Mouse (Mus musculus) limb, embryonic 10.5 days (tissue): ENCODE data around the gene Chpt1. TPM values are rescaled to one million over a fixed set of nuclear protein-coding genes. Genes with fewer than 3 reads are reported as not detected.
A peak's percentile ranks its signal among the peaks of the same experiment; 100 is the strongest.
"Not testable (repeated sequence)": the region's sequence is repeated elsewhere in the genome, so short reads cannot be mapped to it uniquely, and the experiment has no call there.

Experiments
- DNase-seq: peaks from one replicate; pipeline ENCODE4 v3.0.0-alpha.2; 2017; ENCODE audit warnings: low spot score
- H3K27ac ChIP-seq: fragments of 300-500 bp; sonication (generic); 2 replicates; pipeline ENCODE4 v1.5.1; 2016; ENCODE audit warnings: mild to moderate bottlenecking
- H3K27me3 ChIP-seq: fragments of 300-500 bp; sonication (generic); 2 replicates; pipeline ENCODE4 v1.6.1; 2016; ENCODE audit warnings: low read depth, mild to moderate bottlenecking; ENCODE audit not compliant: poor library complexity, severe bottlenecking
- H3K36me3 ChIP-seq: fragments of 300-500 bp; sonication (generic); 2 replicates; pipeline ENCODE4 v1.6.1; 2016; ENCODE audit warnings: mild to moderate bottlenecking, moderate library complexity
- H3K4me1 ChIP-seq: fragments of 300-500 bp; sonication (generic); 2 replicates; pipeline ENCODE4 v1.6.1; 2016
- H3K4me3 ChIP-seq: fragments of 300-500 bp; sonication (generic); 2 replicates; pipeline ENCODE4 v1.5.1; 2016; ENCODE audit warnings: mild to moderate bottlenecking, moderate library complexity
- H3K9me3 ChIP-seq: fragments of 300-500 bp; sonication (generic); replicated peaks from 2 replicates; pipeline ENCODE4 v1.6.1; 2016; ENCODE audit warnings: mild to moderate bottlenecking
- WGBS: fragments of 180-500 bp; shearing (Covaris S2); methylation state at CpG from one replicate; pipeline ENCODE4 v1.1.7; 2016; 5-methylcytosine and 5-hydroxymethylcytosine counted together
- polyA plus RNA-seq: library from polyadenylated mRNA; unstranded; fragments of >200 nt; fragmentation: Nextera tagmentation; extraction: Ambion mirVana; gene quantifications from 2 replicates; pipeline ENCODE4 v1.2.1, GENCODE M21; 2016

The Chpt1 gene
- polyA plus RNA-seq, 1 experiment from 2014 or later, result 19.9 TPM

DNA sequence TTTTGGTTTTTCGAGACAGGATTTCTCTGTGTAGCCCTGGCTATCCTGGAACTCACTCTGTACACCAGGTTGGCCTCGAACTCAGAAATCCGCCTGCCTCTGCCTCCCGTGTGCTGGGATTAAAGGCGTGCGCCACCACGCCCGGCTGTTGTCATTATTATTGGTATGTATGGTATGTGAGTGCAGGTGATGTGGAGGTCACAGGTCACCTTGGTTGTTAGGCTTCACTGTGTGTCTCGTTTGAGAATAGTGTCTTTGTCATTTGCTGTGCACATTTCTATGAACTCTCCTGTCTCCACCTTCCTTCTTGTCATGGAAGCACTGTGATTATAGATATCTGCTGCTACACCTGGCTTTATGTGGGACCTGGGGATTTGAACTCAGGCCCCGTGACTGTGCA is 21.0 kb downstream of the Chpt1 start:
- not testable (repeated sequence) for H3K27ac ChIP-seq, H3K4me1 ChIP-seq, H3K9me3 ChIP-seq, H3K4me3 ChIP-seq, H3K36me3 ChIP-seq, DNase-seq, H3K27me3 ChIP-seq
- WGBS, result 91% methylated on average over 10 of the region's 10 CpGs

DNA sequence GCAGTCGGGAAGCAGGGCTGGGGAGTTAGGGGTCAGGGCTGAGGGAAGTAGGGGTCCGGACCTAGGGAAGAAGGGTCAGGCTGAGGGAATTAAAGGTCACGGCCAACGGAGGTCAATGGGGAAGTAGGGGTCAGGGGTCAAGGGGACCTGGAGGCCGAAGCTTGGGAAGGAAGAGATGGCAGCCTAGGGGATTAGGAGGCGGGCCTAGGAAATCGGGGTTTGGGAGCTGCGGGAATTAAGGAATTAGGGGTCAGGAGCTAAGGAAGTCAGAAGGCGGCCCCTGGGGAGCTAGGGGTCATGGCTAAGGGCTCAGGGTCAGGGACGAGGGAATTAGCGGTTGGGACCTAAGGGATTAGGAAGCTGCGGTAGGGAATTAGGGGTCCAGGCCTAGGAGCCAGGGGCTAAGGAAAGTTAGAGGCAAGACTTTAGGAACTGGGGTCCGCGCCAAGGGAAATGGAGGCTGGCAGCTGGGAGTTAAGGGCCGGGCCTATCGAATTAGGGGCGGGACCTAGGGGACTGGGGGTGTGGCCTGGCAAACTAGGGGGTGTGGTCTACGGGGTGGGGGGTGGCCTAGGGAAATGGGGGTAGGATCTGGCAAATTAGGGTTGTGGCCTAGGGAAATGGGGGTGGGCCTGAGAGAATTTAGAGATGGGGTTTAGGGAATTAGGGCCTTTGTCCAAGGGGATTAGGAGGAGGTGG is 43.6 kb downstream of the Chpt1 start:
- no peaks in the 10 kb centered on the region for H3K36me3 ChIP-seq
- 74% methylated on average over 18 of the region's 18 CpGs for WGBS
- no peaks in the 10 kb centered on the region for H3K4me1 ChIP-seq
- no peaks in the 10 kb centered on the region for H3K27me3 ChIP-seq
- H3K9me3 ChIP-seq, result no peaks in the 10 kb centered on the region
- no peak for DNase-seq
- H3K4me3 ChIP-seq, result no peak overlapping the region
- no peak overlapping the region for H3K27ac ChIP-seq

DNA sequence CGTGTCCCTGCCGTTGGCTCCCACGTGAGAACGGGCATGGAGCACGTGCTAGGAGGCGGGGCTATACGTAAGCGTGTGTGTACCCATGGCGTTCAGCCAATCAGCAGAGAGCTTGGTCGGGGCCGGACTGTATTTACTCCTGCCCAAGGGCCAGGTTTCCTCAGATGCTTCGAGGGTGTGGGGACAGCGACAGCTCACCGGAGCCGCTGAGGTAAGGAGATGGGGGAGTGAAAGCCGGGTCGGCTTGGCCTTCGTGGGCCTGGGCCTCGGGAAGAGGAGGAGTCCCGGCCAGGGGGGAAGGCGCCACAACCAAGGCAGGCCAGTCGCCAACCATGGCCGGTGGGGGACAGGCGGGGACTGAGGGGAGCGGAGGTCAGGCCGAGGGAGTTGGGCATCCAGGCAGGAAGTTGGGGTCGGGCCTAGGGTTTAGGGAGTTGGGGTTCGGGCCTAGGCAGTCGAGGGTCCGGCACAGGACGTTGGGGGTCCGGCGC is 44.3 kb downstream of the Chpt1 start, which contains the start of gene Sycp3:
Gene Sycp3 (plus strand): TSS at position 68 of the 491 bp plus-strand sequence.
- DNase-seq, result no peak
- WGBS, result 80% methylated on average over 33 of the region's 33 CpGs
- no peak within 1 kb of the TSS for H3K4me3 ChIP-seq

DNA sequence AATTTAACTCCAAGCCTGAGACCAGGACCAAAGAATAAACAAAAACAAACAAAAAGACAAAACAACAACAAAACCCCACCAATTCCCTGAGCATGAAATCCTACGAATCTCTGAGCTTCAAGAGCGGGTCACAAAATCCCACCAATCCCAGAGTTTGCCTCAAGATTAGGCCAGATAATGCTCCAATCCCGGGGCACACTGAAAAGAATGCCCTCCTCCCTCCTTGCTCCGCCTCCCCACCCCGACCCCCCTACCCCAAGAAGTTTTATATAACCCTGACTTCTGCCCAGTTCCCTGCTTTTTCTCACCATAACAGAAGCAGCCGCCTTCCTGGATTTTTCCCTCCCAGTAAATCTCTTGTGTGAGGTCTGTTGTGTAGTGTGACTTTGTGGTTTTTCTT is 46.1 kb downstream of the Chpt1 start:
- no peaks in the 10 kb centered on the region for H3K36me3 ChIP-seq
- no peak overlapping the region for H3K27ac ChIP-seq
- WGBS, result 44% methylated on average over 6 of the region's 6 CpGs
- H3K4me1 ChIP-seq, result no peaks in the 10 kb centered on the region
- DNase-seq, result no peak
- no peaks in the 10 kb centered on the region for H3K27me3 ChIP-seq
- H3K4me3 ChIP-seq, result no peak overlapping the region
- no peaks in the 10 kb centered on the region for H3K9me3 ChIP-seq

More for the DNA sequence above, 44.3 kb downstream of the Chpt1 start, which contains the start of gene Sycp3:
- Histone ChIP-seq H3K4me1 (no peaks in the 10 kb centered on the region), H3K36me3 (no peaks in the 10 kb centered on the region), H3K9me3 (no peaks in the 10 kb centered on the region), H3K27ac (no peak within 1 kb of the TSS), H3K27me3 (no peaks in the 10 kb centered on the region)

DNA sequence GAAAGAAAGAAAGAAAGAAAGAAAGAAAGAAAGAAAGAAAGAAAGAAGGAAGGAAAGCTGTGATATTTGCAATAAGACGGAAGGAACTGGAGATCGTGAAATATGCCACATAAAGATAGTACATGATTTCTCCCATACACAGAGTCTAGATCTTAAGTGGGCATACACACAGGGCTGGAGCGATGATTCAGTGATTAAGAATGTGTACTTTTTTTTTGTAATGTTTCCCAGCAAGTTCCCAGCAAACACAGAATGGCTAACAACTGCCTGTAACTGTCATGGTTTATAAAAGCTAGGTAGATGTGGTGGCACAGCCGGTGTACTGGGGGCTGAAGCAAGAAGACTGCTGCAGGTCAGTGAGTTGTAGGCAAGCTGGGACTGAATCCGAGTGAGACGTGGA is 51.9 kb downstream of the Chpt1 start:
- H3K4me3 ChIP-seq, result no peak overlapping the region
- H3K9me3 ChIP-seq, result no peaks in the 10 kb centered on the region
- no peaks in the 10 kb centered on the region for H3K36me3 ChIP-seq
- DNase-seq, result no peak
- no peaks in the 10 kb centered on the region for H3K4me1 ChIP-seq
- no peaks in the 10 kb centered on the region for H3K27me3 ChIP-seq
- WGBS, result 91% methylated on average over 6 of the region's 6 CpGs
- no peak overlapping the region for H3K27ac ChIP-seq

DNA sequence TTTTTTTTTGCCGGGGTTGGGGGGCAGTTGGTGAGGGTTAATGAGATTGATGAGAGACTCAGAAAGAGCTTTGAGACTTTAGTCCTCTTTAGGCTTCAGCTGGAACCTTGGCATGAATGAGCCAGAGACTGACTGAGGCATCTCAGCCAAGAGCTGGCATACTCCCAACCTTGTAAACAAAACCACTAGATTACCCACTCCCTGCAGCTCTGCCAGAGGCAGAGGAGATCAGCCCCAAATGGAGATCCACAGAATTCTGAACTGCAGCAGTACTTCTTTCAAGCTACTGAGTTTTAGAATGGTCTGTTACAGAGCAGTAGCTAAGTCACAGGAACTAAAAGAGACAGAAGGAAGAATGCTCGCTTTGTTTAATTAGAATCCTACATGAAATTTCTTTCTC is 52.7 kb downstream of the Chpt1 start:
- Histone ChIP-seq H3K27ac (no peak overlapping the region), H3K9me3 (no peaks in the 10 kb centered on the region), H3K27me3 (no peaks in the 10 kb centered on the region), H3K4me3 (no peak overlapping the region), H3K36me3 (no peaks in the 10 kb centered on the region), H3K4me1 (no peaks in the 10 kb centered on the region)
- no peak for DNase-seq
- WGBS, result 85% methylated on average over 2 of the region's 2 CpGs

DNA sequence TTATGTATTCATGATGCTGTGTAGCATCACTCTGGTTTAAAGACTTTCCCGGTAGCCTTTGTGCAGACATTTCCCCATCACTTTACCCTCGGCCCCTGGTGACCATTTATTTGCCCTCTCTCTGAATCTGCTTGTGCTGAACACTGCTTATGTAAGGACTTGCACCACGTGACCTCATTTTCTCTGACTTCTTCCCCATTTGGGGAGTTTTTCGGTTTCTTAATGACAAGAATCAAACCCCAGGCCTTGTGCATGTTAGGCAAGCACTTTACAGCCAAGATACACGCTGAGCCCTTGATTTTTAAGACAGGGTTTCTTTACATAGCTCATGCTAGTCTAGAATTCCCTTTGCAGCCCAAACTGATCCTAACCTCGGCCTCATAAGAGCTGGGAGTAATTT is 62.6 kb downstream of the Chpt1 start:
- Histone ChIP-seq H3K27ac (no peak overlapping the region), H3K36me3 (peaks cover 27% of the 10 kb centered on the region), H3K4me3 (no peak overlapping the region), H3K9me3 (no peaks in the 10 kb centered on the region), H3K27me3 (no peaks in the 10 kb centered on the region), H3K4me1 (no peaks in the 10 kb centered on the region)
- WGBS, result 90% methylated on average over 6 of the region's 6 CpGs
- DNase-seq, result no peak

DNA sequence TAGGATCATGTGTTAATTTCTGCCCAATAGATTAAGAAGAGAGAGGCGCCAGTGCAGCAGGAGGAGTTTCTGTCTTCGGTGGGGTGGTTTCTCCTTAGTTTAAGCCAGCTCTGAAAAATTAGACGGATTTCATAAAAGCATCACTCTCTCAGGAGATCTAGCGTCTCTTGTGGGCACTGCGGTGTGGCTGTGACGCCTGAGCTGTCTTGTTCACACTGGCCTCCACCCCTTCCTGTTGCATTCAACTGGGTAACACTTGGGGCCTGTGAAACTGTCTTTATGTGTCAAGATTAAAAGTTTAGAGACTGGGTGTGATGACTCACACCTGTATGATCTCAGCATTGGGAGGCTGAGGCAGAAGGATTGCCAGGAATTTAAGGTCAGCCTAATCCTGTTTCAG is 75.9 kb downstream of the Chpt1 start:
- Histone ChIP-seq H3K27ac (no peak overlapping the region), H3K4me1 (no peaks in the 10 kb centered on the region), H3K36me3 (peaks cover 15% of the 10 kb centered on the region), H3K4me3 (no peak overlapping the region), H3K27me3 (no peaks in the 10 kb centered on the region), H3K9me3 (no peaks in the 10 kb centered on the region)
- 95% methylated on average over 6 of the region's 6 CpGs for WGBS
- DNase-seq, result no peak

DNA sequence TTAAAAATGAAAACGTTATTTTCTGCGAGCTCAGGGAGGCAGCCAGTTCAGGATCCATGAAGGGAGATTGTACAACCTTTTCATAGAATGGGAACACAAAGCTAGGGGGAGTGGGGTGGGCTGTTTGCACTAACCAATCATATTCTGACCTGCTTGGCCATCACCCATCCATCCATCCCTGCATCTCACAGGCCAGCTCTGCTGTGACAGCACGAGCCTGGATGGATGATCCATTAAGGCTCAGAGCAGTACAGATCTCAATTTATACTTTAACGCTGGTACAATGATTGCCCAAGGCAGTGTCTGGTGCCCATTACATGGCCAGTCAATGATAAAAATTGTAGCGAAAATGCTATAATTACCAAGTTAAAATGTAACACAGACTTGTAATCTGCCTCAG is 77.0 kb downstream of the Chpt1 start:
- no peak overlapping the region for H3K27ac ChIP-seq
- WGBS, result 73% methylated on average over 5 of the region's 5 CpGs
- no peak for DNase-seq

DNA sequence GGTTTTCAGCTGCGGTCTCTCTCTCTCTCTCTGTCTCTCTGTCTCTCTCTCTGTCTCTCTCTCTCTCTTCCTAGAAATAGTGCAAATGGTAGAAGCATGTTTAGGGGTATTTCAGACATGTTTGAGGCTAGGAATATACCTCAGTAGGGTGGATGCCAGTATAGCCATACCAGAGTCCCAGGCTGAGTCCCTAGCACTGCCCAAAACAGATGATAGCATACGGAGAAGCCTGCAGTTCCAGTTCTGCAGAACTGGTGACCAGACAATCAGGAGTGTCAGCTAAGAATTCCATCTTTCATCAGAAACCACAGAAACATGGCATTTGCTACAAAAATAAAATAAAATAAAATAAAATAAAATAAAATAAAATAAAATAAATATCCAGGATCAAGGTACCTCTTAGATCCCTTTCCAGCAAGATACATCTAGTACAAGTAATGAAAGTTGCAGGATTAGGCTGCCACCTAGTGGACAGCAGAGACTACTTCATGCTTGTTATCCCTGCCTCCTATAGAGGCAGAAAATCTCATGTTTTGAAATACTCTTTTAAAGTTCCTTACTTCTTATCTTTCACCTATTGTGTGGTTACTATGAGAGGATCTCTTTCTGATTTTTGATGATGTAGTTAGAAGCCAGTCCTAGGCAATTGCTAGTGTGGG is 77.6 kb downstream of the Chpt1 start:
- WGBS, result 95% methylated on average over 2 of the region's 2 CpGs
- Histone ChIP-seq H3K27ac (no peak overlapping the region), H3K4me1 (no peaks in the 10 kb centered on the region), H3K36me3 (peaks cover 16% of the 10 kb centered on the region), H3K9me3 (no peaks in the 10 kb centered on the region), H3K4me3 (no peak overlapping the region), H3K27me3 (no peaks in the 10 kb centered on the region)
- DNase-seq, result peak; percentile 50

More for the DNA sequence above, 77.0 kb downstream of the Chpt1 start:
- no peak overlapping the region for H3K4me3 ChIP-seq
- no peaks in the 10 kb centered on the region for H3K4me1 ChIP-seq
- H3K36me3 ChIP-seq, result peaks cover 18% of the 10 kb centered on the region
- H3K27me3 ChIP-seq, result no peaks in the 10 kb centered on the region
- no peaks in the 10 kb centered on the region for H3K9me3 ChIP-seq

DNA sequence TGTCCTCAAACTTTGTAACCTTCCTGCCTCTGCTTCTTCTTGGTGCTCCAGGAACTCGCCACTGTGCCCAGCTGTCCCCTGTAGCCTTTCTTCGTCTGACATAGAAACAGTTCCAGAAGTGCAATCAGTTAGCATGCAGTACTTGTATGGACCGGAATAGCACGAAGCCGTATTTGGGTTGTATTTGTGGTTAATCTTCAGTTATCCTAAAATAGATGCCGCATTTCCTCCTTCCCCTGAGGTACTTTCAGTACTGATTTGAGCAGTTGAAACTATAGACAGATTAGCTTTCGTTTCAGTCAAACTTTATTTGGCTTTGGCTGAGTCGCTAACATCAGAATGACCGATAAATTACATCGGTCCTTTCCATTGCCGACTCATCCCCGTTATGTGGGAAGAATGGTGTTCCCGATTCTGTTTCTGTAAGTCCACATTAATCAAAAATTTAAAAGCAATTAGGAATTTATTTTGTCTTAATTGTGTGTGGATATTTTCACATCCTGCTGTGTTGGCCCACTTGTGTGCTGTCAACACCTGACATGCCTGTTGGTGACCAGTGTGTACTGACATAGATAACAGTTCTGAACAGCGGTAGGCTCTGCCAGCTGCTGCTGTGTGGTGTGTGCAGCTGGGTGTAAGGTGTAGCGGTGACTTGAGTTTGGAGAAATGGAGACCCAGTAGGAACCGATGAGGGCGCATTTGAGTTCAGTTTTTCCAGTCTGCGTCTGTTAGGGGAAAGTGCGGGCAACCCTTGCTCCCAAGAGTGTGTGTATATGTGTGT is 83.0 kb downstream of the Chpt1 start:
- H3K9me3 ChIP-seq, result no peaks in the 10 kb centered on the region
- no peak overlapping the region for H3K27ac ChIP-seq
- WGBS, result 96% methylated on average over 19 of the region's 19 CpGs
- H3K4me3 ChIP-seq, result no peak overlapping the region
- no peak for DNase-seq
- H3K36me3 ChIP-seq, result peaks cover 9% of the 10 kb centered on the region
- no peaks in the 10 kb centered on the region for H3K4me1 ChIP-seq
- no peaks in the 10 kb centered on the region for H3K27me3 ChIP-seq

DNA sequence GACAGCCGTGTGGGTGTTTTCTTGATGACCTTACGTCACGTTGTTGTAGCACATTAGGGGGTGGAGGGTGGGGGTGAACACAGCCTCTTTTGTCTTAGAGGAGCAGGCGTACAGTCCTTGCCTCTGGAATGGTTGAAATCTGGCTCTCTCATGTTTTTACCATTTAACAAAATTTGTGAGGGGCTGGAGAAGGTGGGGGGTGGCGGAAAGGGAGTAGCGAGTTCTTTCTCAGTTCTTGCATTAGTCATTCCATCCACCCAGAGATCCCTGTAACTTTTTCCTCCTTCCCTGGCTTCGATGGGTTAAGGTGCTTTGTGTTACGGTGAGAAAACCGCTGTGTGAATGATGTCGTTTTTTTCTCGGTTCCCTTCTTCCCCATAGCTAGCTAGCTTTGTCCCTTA is 83.7 kb downstream of the Chpt1 start:
- Histone ChIP-seq H3K4me1 (no peaks in the 10 kb centered on the region), H3K4me3 (no peak overlapping the region), H3K27ac (no peak overlapping the region), H3K9me3 (no peaks in the 10 kb centered on the region), H3K27me3 (no peaks in the 10 kb centered on the region), H3K36me3 (peaks cover 13% of the 10 kb centered on the region)
- no peak for DNase-seq
- WGBS, result 89% methylated on average over 11 of the region's 11 CpGs

DNA sequence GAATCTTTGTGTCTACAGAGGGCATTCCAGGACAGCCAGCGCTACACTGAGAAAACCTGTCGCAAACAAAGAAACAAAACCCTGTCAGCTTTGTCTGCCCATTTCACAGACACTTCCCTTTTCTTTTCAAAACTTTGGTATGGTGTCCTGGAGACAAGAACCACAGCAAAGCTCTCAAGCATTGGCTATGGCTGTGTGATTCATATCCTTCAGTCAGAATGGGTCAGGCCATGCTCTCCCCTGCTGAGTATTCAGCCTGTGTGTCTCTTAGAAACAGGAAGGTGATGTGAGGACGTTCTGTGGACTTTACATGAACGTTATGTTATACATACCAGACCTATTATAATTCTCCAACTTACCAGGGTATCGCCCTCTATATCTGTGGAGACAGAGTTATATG is 86.2 kb downstream of the Chpt1 start:
- no peaks in the 10 kb centered on the region for H3K9me3 ChIP-seq
- 93% methylated on average over 5 of the region's 5 CpGs for WGBS
- DNase-seq, result no peak
- H3K27ac ChIP-seq, result no peak overlapping the region
- H3K4me3 ChIP-seq, result no peak overlapping the region
- peaks cover 11% of the 10 kb centered on the region for H3K36me3 ChIP-seq
- H3K27me3 ChIP-seq, result no peaks in the 10 kb centered on the region
- H3K4me1 ChIP-seq, result 0 out of 2 replicates have a peak, but pooled peaks cover under 1% of the 10 kb centered on the region
